Mouse (Mus musculus): ENCODE data around the gene Akap1.
A peak's percentile ranks its signal among the peaks of the same experiment; 100 is the strongest.

Akap1 gene

GRCm38 (mm10) chr11:88842315-88842975, 21.9 kb downstream of the Akap1 start:
- no peak for DNase-seq (ENCODE audit: low read depth, low spot score)

GRCm38 (mm10) chr11:88841406-88841805, 23.0 kb downstream of the Akap1 start:
- DNase-seq (ENCODE audit: low read depth, low spot score): no peak

- DNase-seq (ENCODE audit: low read depth, low spot score): no peak
Measured at GRCm38 (mm10) chr11:88840724-88841350, 23.5 kb downstream of the Akap1 start.

GRCm38 (mm10) chr11:88840292-88840691, 24.1 kb downstream of the Akap1 start:
- DNase-seq (ENCODE audit: low read depth, low spot score): no peak

- no peak for DNase-seq (ENCODE audit: low read depth, low spot score)
Measured at GRCm38 (mm10) chr11:88839379-88839778, 25.0 kb downstream of the Akap1 start.

- no peak for DNase-seq (ENCODE audit: low read depth, low spot score)
Measured at GRCm38 (mm10) chr11:88838630-88839029, 25.8 kb downstream of the Akap1 start.

- no peak for DNase-seq (ENCODE audit: low read depth, low spot score)
Measured at GRCm38 (mm10) chr11:88834606-88835005, 29.8 kb downstream of the Akap1 start.

- no peak for DNase-seq (ENCODE audit: low read depth, low spot score)
Measured at GRCm38 (mm10) chr11:88834134-88834533, 30.3 kb downstream of the Akap1 start.

GRCm38 (mm10) chr11:88833099-88833498, 31.3 kb downstream of the Akap1 start:
- DNase-seq (ENCODE audit: low read depth, low spot score): no peak

GRCm38 (mm10) chr11:88830257-88830804, 34.1 kb downstream of the Akap1 start:
- DNase-seq (ENCODE audit: low read depth, low spot score): peak; percentile 55

- peak; percentile 35 for DNase-seq (ENCODE audit: low read depth, low spot score)
Measured at GRCm38 (mm10) chr11:88828528-88828927, 35.9 kb downstream of the Akap1 start.

GRCm38 (mm10) chr11:88825909-88826308, 38.5 kb downstream of the Akap1 start:
- no peak for DNase-seq (ENCODE audit: low read depth, low spot score)

- peak; percentile 65 for DNase-seq (ENCODE audit: low read depth, low spot score)
Measured at GRCm38 (mm10) chr11:88822991-88823390, 41.4 kb downstream of the Akap1 start.

- DNase-seq (ENCODE audit: low read depth, low spot score): no peak
Measured at GRCm38 (mm10) chr11:88822526-88822925, 41.9 kb downstream of the Akap1 start.

GRCm38 (mm10) chr11:88820742-88821576, 43.4 kb downstream of the Akap1 start:
- DNase-seq (ENCODE audit: low read depth, low spot score): no peak

- no peak for DNase-seq (ENCODE audit: low read depth, low spot score)
Measured at GRCm38 (mm10) chr11:88820253-88820652, 44.1 kb downstream of the Akap1 start.

- peak; percentile 10 for DNase-seq (ENCODE audit: low read depth, low spot score)
Measured at GRCm38 (mm10) chr11:88817061-88817460, 47.3 kb downstream of the Akap1 start.

- DNase-seq (ENCODE audit: low read depth, low spot score): no peak
Measured at GRCm38 (mm10) chr11:88803231-88804010, 61.0 kb downstream of the Akap1 start.

- DNase-seq (ENCODE audit: low read depth, low spot score): peak; percentile 25
Measured at GRCm38 (mm10) chr11:88796207-88796606, 68.2 kb downstream of the Akap1 start.

- DNase-seq (ENCODE audit: low read depth, low spot score): no peak
Measured at GRCm38 (mm10) chr11:88789893-88790292, 74.5 kb downstream of the Akap1 start.

GRCm38 (mm10) chr11:88786816-88787215, 77.6 kb downstream of the Akap1 start:
- DNase-seq (ENCODE audit: low read depth, low spot score): no peak
